Mouse (Mus musculus) adrenal gland, postnatal 36 days (tissue): ENCODE measurements at regions not wholly inside any gene's neighbourhood (a gene's known extent, or its start where the extent isn't known, plus 50 kb on each side); places are given as distances from the start of the nearest gene placed in this dataset.

Experiments used
- DNase-seq, 2 experiments: peaks; one replicate each; pipeline ENCODE4 v3.0.0; 2021; ENCODE audit warnings: mixed read lengths in 1 of 2

DNA sequence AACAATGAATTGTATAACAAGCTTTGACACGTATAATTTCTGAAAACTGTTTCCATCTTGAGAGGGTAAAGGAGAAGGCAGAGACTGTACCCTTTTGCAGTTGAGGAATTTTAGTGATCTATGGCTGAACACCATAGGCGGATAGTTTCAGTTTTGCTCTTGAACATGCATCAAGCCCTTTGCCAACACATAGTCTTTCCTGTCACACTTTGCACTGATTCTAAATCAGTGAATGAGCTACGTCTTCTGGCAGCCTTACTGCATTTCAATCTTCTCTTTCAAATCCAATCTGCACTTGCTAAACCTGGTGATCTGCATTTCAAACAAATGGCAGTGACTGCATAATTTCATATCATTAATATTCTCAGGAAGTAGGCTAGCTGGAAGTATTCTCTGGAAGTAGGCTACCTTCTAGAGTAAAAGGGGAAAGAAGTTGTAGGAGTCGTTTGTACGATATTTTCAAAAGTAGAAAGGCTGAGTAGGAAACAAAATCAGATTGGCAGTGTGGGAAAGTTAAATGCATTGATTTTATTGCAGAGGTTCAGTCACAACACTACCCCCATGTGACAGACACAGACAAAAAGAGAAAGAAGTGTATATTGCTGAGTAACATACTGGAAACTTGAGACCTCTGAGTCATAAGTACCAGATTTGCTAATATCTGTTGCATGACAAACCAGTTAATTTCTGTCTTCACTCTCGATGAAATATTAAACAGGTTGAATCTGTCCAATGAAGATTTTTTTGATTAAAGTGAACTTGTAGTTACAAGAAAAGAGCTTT lies 983.3 kb upstream of the Nr2f1 start:
- no peak for DNase-seq

DNA sequence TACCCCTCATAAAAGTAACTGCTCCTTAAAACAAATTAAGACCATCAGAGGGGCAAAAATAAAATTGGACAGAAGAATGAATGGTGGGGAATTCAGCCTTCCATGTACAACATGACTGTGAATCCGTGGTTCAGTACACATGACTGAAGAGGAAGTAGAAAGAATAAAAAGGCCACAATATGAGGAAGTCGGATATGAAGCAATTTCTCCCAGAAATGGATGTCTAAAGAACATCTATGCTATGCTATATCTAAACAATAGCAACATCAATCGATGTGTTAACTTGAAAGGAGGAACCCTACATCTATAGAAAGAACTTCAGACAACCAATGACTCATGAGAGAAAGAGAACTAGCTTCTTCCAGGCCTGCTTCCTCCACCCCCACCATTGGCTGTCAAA lies 959.2 kb upstream of the Nr2f1 start:
- DNase-seq, result no peak

DNA sequence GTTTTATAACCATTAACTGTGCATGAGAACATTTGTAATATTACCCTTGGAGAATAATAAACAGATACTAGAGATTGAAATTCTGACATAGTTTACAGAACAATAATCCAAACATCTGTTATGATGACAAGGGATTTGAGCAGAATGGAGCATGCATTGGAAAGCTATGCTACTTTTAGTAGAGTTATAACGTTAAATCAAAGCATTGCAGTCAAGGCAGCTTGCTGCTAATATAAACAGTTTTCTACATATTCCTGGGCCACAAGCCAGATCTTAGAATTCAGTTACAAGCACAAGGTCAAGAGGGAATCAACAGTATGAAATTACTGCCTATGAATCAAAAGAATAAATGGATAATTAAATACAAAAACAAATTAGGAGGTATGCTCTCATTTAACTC lies 943.3 kb upstream of the Nr2f1 start:
- DNase-seq, result no peak

DNA sequence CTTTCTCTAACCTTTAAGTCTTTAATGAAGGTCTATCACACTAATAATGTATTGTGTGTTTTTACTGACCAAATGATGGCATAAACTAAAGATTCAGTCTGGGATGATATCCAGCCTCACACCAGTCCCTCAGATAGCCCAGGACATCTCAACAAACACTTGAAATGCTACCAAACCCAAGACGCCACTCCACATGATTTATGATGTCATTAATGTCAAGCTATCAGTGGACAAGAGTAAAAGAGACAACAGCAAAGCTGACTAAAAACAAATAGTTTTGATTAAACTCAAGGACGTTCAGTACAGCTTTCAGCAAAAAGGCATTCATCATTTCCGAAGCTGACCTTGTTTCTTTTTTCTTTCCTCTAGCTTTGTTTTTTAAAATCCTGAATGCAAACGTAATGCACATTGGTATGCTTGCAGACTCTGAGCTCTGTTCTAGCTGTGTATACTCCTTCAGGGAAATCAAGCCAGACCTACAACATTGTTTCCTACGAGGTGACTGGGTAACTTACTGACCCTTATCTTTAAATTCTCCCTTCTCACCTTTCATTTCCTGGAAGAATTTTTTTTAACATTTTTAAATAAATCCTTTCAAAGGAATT lies 941.9 kb upstream of the Nr2f1 start:
- peak; percentile 7 to 13 for DNase-seq

DNA sequence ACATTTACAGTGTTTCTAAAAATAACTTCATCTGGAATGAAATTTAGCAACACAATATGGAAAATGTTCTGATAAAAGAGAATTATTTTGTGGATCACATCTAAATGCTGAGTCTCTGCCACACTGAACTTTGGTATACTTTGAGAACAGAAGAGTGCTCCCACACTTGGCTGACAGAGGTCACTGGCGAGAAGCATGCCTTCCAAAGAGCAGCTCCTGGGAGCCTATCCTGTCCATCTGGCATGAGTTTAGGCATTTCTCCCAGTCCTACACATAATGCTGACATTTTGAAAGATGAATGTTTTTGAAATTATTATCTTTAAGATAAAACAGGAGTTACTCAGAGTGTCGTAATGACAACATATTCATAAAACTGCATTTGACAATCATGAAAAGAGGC lies 939.2 kb upstream of the Nr2f1 start:
- DNase-seq, result peak in 1 of 2 experiments; percentile 3

DNA sequence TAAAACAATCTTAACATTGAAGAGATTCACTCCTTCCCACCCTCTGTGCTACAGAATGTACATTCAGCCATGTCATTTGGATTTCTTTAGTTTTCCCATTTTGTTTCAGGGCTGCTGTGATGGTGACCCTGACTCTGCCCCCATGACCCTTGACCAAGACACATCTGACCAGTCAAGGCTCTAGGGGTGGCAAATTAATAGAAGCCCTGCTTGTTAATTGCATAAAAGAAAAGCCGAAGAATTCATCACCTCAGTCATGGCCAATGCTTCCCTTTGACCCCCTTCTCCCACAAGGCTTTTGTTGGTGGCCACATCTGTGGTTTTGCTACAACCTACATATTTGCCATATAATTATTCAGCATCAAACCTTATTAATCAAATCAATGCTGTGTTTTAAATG lies 937.2 kb upstream of the Nr2f1 start:
- no peak for DNase-seq
